ENCODE assay signal across 26 mouse cellular contexts in the genomic region with DNA sequence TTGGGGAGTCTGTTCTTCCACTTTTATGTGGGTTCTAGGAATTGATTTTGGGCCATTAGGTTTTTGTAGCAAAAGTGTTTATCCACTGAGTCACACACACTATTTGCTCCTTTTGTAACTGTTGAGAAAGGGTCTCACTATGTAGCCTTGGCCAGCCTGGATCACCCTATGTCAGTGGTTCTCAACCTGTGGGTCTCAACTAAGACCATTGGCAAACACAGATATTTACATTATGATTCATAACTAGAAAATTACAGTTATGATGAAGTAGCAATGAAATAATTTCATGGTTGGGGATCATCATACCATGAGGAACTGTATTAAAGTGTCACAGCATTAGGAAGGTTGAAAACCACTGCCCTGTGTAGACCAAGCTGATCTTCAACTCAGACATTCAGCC.
"Had no signal": no experiment of that assay in that cellular context is flagged by ENCODE, and none has a peak within 500 bp of the region (broad histone marks: within the 10 kb centered on the region; RNA-seq: fewer than 3 reads in every experiment).

No protein-coding gene starts in this region.

- ATAC-seq: hindbrain, embryonic 16.5 days; inflammation-experienced regulatory T-cells, adult 6 months; intestine, embryonic 15.5 days; intestine, postnatal 0 days had no signal

- H3K27ac ChIP-seq: heart, adult 2 months; heart, embryonic 10.5 days; hindbrain, embryonic 10.5 days; hindbrain, embryonic 12.5 days; hindbrain, embryonic 14.5 days; intestine, embryonic 15.5 days; layer of hippocampus, adult 2 months; left cerebral cortex, adult 2 months; limb, embryonic 10.5 days; limb, embryonic 12.5 days had no signal

- H3K4me1 ChIP-seq: hindbrain, embryonic 10.5 days; hindbrain, embryonic 12.5 days had no signal

- H3K9me3 ChIP-seq: heart, embryonic 10.5 days; heart, embryonic 12.5 days; hindbrain, embryonic 10.5 days; hindbrain, embryonic 12.5 days; intestine, embryonic 15.5 days; limb, embryonic 10.5 days; limb, embryonic 12.5 days had no signal

- H3K36me3 ChIP-seq: heart, embryonic 10.5 days; heart, embryonic 12.5 days; hindbrain, embryonic 12.5 days; intestine, embryonic 15.5 days; limb, embryonic 12.5 days had no signal

- H3K4me2 ChIP-seq: heart, embryonic 12.5 days; hindbrain, embryonic 12.5 days; hindbrain, embryonic 14.5 days; intestine, embryonic 15.5 days; limb, embryonic 12.5 days; liver, embryonic 11.5 days had no signal

- H3K4me3 ChIP-seq: heart, adult 2 months; heart, embryonic 10.5 days; heart, embryonic 12.5 days; hindbrain, embryonic 10.5 days; hindbrain, embryonic 12.5 days; intestine, embryonic 15.5 days; layer of hippocampus, adult 2 months; left cerebral cortex, adult 2 months; limb, embryonic 10.5 days; limb, embryonic 12.5 days had no signal

- H3K27me3 ChIP-seq: heart, embryonic 12.5 days; hindbrain, embryonic 12.5 days; intestine, embryonic 15.5 days; limb, embryonic 12.5 days had no signal

- H3K9ac ChIP-seq: heart, embryonic 12.5 days; hindbrain, embryonic 12.5 days; hindbrain, embryonic 14.5 days; intestine, embryonic 15.5 days; limb, embryonic 12.5 days had no signal

- DNase-seq: gastrocnemius, postnatal 14 days; gastrocnemius, postnatal 36 days; heart, adult 11 months; heart, adult 2 months; heart, postnatal 10 days; heart, postnatal 4 days; kidney, adult 18-20 months; kidney, adult 8-10 months; kidney, postnatal 10 days; kidney, postnatal 25 days; kidney, postnatal 4 days; liver had no signal
